Mouse (Mus musculus) small intestine, adult 2 months (tissue): ENCODE measurements around the gene Ece1. TPM values are rescaled to one million over a fixed set of nuclear protein-coding genes. Genes with fewer than 3 reads are reported as not detected.

ENCODE experiments used
- H3K27ac ChIP-seq: fragments of 200-500 bp; 2 replicates; pipeline ENCODE4 v1.5.1; 2012; ENCODE audit warnings: low read depth, low read length, control low read depth, inconsistent platforms; ENCODE audit not compliant: insufficient read depth
- H3K27me3 ChIP-seq: fragments of 200-500 bp; 2 replicates; pipeline ENCODE4 v1.6.1; 2012; ENCODE audit warnings: mild to moderate bottlenecking, moderate library complexity, low read length, inconsistent platforms; ENCODE audit not compliant: control insufficient read depth, insufficient read depth
- H3K36me3 ChIP-seq: fragments of 200-500 bp; 2 replicates; pipeline ENCODE4 v1.6.1; 2012; ENCODE audit warnings: mild to moderate bottlenecking, low read length, control low read depth, inconsistent platforms; ENCODE audit not compliant: control insufficient read depth, insufficient read depth
- H3K4me1 ChIP-seq: fragments of 200-500 bp; 2 replicates; pipeline ENCODE4 v1.6.1; 2012; ENCODE audit warnings: low read length, inconsistent platforms, mixed read lengths; ENCODE audit not compliant: control insufficient read depth, insufficient read depth, insufficient read length
- H3K4me3 ChIP-seq: fragments of 200-500 bp; 2 replicates; pipeline ENCODE4 v1.5.1; 2012; ENCODE audit warnings: low read depth, mild to moderate bottlenecking, control low read depth, inconsistent platforms, low read length, moderate library complexity
- CTCF ChIP-seq: fragments of 200-500 bp; IDR thresholded peaks from 2 replicates; pipeline ENCODE4 v1.5.1; 2012; ENCODE audit warnings: low read depth, mild to moderate bottlenecking, control low read depth, inconsistent platforms, low read length, moderate library complexity, mixed read lengths; ENCODE audit not compliant: insufficient replicate concordance, insufficient read length; ENCODE audit errors: extremely low read depth
- POLR2A ChIP-seq: fragments of 200-500 bp; IDR thresholded peaks from 2 replicates; pipeline ENCODE4 v1.6.1; 2012; ENCODE audit warnings: low read depth, mild to moderate bottlenecking, control low read depth, inconsistent platforms, low read length, moderate library complexity
- WGBS: fragments of 180-500 bp; shearing (Covaris S2); methylation state at CpG from one replicate; pipeline ENCODE4 v1.1.7; 2018; 5-methylcytosine and 5-hydroxymethylcytosine counted together
- polyA plus RNA-seq: library from polyadenylated mRNA; depleted of rRNA; stranded (reverse); fragments of >200 nt; gene quantifications from 2 replicates; pipeline ENCODE4 v1.2.3, GENCODE M21; 2012

The Ece1 gene
- polyA plus RNA-seq, 1 experiment = 37.7 TPM

- H3K36me3 ChIP-seq = peaks cover 1% of the 10 kb centered on the region; the same call in 1 of the 2 replicates
- no peak for TF ChIP-seq POLR2A
- no peak for TF ChIP-seq CTCF
- 58% methylated on average over 7 of the region's 7 CpGs for WGBS
- H3K27me3 ChIP-seq = no peaks in the 10 kb centered on the region
- peaks cover 7% of the 10 kb centered on the region; the same call in 1 of the 2 replicates for H3K4me1 ChIP-seq
- H3K4me3 ChIP-seq = no peak overlapping the region
- H3K27ac ChIP-seq = no peak overlapping the region
Measured at GRCm38 (mm10) chr4:137874337-137874736, 12.3 kb downstream of the Ece1 start.

- H3K27ac ChIP-seq = no peak overlapping the region
Measured at GRCm38 (mm10) chr4:137874826-137875225, 12.8 kb downstream of the Ece1 start.

GRCm38 (mm10) chr4:137875466-137876092 is 13.5 kb downstream of the Ece1 start:
- H3K27ac ChIP-seq = no peak overlapping the region
- no peaks in the 10 kb centered on the region for H3K27me3 ChIP-seq
- TF ChIP-seq POLR2A = no peak
- no peak for TF ChIP-seq CTCF
- 48% methylated on average over 9 of the region's 9 CpGs for WGBS
- peaks cover 6% of the 10 kb centered on the region; the same call in 1 of the 2 replicates for H3K4me1 ChIP-seq
- H3K36me3 ChIP-seq = peaks cover 1% of the 10 kb centered on the region; the same call in 1 of the 2 replicates
- no peak overlapping the region for H3K4me3 ChIP-seq

More at GRCm38 (mm10) chr4:137874826-137875225, 12.8 kb downstream of the Ece1 start:
- TF ChIP-seq POLR2A (no peak), CTCF (no peak)
- WGBS = 66% methylated on average over 4 of the region's 4 CpGs
- H3K27me3 ChIP-seq = no peaks in the 10 kb centered on the region
- peaks cover 1% of the 10 kb centered on the region; the same call in 1 of the 2 replicates for H3K36me3 ChIP-seq
- peaks cover 7% of the 10 kb centered on the region; the same call in 1 of the 2 replicates for H3K4me1 ChIP-seq
- no peak overlapping the region for H3K4me3 ChIP-seq

GRCm38 (mm10) chr4:137876834-137877233 is 14.8 kb downstream of the Ece1 start:
- H3K4me3 ChIP-seq = no peak overlapping the region
- 79% methylated on average over 6 of the region's 6 CpGs for WGBS

GRCm38 (mm10) chr4:137877432-137877881 is 15.4 kb downstream of the Ece1 start:
- WGBS = 66% methylated on average over 4 of the region's 4 CpGs
- Histone ChIP-seq H3K36me3 (peaks cover 1% of the 10 kb centered on the region; the same call in 1 of the 2 replicates), H3K27me3 (no peaks in the 10 kb centered on the region), H3K27ac (no peak overlapping the region), H3K4me3 (no peak overlapping the region), H3K4me1 (no peaks in the 10 kb centered on the region; the same call in 1 of the 2 replicates)
- TF ChIP-seq CTCF (no peak), POLR2A (no peak)

More at GRCm38 (mm10) chr4:137876834-137877233, 14.8 kb downstream of the Ece1 start:
- Histone ChIP-seq H3K27ac (no peak overlapping the region), H3K4me1 (no peaks in the 10 kb centered on the region; the same call in 1 of the 2 replicates), H3K36me3 (peaks cover 1% of the 10 kb centered on the region; the same call in 1 of the 2 replicates), H3K27me3 (no peaks in the 10 kb centered on the region)
- TF ChIP-seq CTCF (no peak), POLR2A (no peak)

- Histone ChIP-seq H3K27ac (no peak overlapping the region), H3K4me3 (no peak overlapping the region), H3K36me3 (peaks cover 1% of the 10 kb centered on the region; the same call in 1 of the 2 replicates), H3K4me1 (peaks cover 1% of the 10 kb centered on the region; the same call in 1 of the 2 replicates), H3K27me3 (no peaks in the 10 kb centered on the region)
- TF ChIP-seq POLR2A (no peak), CTCF (no peak)
- 82% methylated on average over 8 of the region's 8 CpGs for WGBS
Measured at GRCm38 (mm10) chr4:137879383-137880156, 17.5 kb downstream of the Ece1 start.

- TF ChIP-seq CTCF (no peak), POLR2A (no peak)
- WGBS = 88% methylated on average over 8 of the region's 8 CpGs
- Histone ChIP-seq H3K36me3 (peaks cover 1% of the 10 kb centered on the region; the same call in 1 of the 2 replicates), H3K4me3 (no peak overlapping the region), H3K4me1 (peaks cover 1% of the 10 kb centered on the region; the same call in 1 of the 2 replicates), H3K27ac (no peak overlapping the region), H3K27me3 (no peaks in the 10 kb centered on the region)
Measured at GRCm38 (mm10) chr4:137881445-137881844, 19.4 kb downstream of the Ece1 start.
